Mouse (Mus musculus) left cerebral cortex, adult 2 months (tissue): ENCODE data around the gene Tmem106c. TPM values are rescaled to one million over a fixed set of nuclear protein-coding genes. Genes with fewer than 3 reads are reported as not detected.

Experiments used
- DNase-seq, 2 experiments: peaks; one replicate each; pipeline ENCODE4 v3.0.0; 2021 to 2022; ENCODE audit warnings: low spot score in 2 of 2, mixed read lengths in 1 of 2; ENCODE audit errors: extremely low spot score in 1 of 2
- H3K27ac ChIP-seq: fragments of 200-600 bp; 2 replicates; pipeline ENCODE4 v1.8.1; 2022
- H3K4me3 ChIP-seq: fragments of 200-600 bp; 2 replicates; pipeline ENCODE4 v1.8.1; 2022
- CTCF ChIP-seq: fragments of 200-600 bp; IDR thresholded peaks from 2 replicates; pipeline ENCODE4 v1.8.1; 2022; ENCODE audit warnings: antibody characterized with exemption, mild to moderate bottlenecking, moderate library complexity
- intact Hi-C: fragments of 180-260 bp; cut with DNase I; formaldehyde crosslinking; loops from one replicate; pipeline ENCODE4 v1.15.1; 2025
- total RNA-seq, 2 experiments: library from RNA; stranded (reverse); gene quantifications; 2 replicates each; pipeline ENCODE4 v1.2.3; 2021

The Tmem106c gene
- total RNA-seq, 2 experiments from 2014 or later: 26.6 to 31.7 TPM

DNA sequence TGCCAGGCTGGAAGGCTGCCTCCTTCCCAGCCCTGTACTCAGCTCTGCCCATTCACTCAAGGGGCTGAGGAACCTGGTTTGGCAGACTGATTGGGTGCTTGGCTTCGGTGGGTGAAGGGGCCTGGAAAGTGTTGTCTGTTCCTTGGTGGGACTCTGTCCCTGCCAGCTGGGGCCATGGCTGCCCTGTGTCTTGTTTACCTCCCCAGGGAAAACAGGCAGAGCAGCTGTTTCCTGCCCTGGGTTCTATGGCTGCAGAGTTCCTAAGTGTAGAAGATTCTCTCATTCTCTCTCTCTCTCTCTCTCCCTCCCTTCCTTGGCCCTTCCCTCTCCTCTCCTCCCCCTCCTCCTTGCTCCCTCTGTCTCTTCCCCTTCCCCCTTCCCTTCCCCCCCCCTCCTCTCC, 8.7 kb upstream of the Tmem106c start:
- TF ChIP-seq CTCF: no peak
- intact Hi-C loops: no loop called here
- DNase-seq: no peak
- no peak overlapping the region for H3K27ac ChIP-seq
- no peak overlapping the region for H3K4me3 ChIP-seq

DNA sequence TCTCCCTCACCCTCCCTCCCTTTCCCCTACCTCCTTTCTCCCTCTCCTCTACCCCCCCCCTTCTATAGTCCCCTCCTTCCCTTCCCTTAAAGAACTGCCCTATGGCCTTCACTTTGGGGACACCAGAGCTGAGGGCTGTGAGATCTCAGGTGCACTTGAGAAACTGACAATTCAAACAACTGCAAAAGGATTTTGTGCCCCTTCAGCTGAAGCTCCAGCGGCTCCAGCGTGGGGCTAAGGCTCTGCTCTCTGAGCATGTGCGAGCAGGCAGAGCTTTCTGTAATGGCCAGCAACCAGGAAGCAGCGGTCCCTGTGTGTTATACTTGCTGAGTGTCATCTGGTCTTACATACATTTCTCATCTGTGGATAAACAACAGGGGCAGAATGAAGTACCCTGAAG, 8.3 kb upstream of the Tmem106c start:
- Histone ChIP-seq H3K4me3 (no peak overlapping the region), H3K27ac (no peak overlapping the region)
- no peak for DNase-seq
- intact Hi-C loops: no loop called here
- TF ChIP-seq CTCF: no peak

DNA sequence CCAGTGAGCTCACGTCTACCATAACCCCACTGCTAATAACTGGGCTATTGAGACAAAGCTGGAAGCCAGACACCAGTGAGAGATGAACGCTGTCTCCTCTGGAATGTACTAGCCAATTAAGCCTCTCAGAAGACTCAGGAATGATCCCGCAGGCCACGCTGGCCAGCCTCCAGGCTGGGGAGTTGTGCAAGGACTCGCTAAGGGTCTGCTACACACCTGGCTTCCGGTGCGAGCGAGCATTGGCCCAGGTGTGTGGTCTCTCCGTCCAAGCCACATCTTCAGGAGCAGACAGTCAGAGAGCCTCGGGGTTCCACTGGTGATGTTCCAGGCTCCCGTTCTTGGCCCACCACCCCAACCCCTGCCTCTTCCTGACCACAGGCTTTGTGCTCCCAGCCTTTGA, 7.6 kb upstream of the Tmem106c start:
- intact Hi-C loops: no loop called here
- Histone ChIP-seq H3K27ac (no peak overlapping the region), H3K4me3 (no peak overlapping the region)
- DNase-seq: no peak
- TF ChIP-seq CTCF: no peak

DNA sequence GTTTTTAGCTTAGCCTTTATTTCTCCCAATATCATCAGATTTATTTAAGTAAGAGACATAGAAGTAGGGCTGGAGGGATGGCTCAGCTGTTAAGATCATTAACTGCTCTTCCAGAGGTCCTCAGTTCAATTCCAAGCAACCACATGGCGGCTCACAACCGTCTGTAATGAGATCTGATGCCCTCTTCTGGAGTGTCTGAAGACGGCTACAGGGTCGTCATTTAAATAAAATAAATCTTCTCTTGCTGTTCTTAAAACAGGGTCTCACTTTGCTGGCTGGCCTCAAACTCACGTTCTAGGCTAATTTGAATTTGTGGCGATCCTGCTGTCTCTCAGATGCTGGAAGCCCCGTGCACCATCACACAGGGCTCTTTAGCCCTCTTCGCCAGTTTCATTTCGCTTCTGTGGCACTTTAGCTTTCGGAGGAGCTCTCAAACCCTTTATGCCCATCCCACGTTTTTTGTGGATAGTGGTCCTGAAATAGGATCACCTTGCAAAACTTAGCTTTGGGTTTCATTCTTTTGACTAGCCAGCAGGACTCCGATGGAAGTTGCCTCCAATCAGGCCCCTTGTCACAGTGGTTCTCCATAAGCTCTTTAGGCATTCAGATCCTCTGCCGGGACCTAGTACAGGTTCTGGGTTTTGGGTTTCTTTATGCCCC, 541 bp upstream of the Tmem106c start:
- TF ChIP-seq CTCF: peak; percentile 25
- intact Hi-C loops: loop anchor here (5.0 kb wide), 1 partner anchor 209 kb away; no protein-coding TSS in a partner anchor
- peak overlapping the region; percentile 79 for H3K27ac ChIP-seq
- DNase-seq: no peak
- H3K4me3 ChIP-seq: peak overlapping the region; percentile 92

DNA sequence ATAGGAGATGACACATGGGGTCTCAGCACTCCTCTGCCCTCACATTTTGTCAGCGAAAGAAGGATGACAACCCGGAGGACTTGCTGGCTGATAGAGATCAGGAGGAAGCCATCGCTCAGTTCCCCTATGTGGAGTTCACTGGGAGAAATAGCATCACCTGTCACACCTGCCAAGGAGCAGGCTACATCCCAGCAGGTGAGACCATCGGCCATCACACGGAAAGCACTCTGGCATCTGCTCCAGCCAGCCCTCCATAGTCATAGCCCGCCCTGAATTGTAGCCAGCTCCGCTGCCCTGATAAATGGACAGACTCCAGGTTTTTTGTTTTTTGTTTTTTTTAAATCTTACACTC, 812 bp downstream of the Tmem106c start:
- DNase-seq: no peak

DNA sequence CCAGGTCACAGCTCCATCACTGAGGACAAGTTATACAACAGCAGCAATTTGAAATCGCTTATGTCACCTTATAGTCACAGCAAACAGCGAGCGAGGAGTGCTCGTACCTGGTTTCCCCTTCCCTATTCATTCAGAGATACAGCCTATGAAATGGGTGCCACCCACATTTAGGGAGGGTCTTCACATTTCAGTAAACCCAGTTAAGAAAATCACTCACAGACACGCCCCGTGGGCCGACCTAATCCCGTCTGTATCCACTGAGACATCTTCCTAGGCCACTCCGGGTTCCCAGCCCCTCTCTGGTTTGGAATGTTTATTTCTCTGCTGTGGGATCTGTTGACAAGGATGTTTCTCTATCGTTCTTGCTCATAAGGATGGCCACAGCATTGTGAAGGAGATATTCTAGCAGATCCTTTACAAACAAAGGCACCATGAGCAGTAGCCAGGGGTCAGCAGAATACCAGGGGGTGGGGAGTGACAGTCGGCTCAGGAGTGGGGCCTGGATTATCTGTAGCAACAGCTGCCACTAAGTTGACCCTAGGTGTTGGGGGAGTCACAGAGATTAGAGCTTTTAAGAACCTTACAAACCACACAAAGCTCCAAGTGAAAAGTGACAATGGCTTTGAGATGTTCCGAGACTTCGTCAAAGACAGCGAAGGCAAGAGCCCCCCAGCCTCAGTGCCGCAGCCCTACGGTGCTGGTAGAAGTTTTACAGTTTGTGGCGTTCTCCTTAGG, 1.5 kb downstream of the Tmem106c start:
- H3K4me3 ChIP-seq: no peak overlapping the region
- H3K27ac ChIP-seq: no peak overlapping the region
- DNase-seq: no peak
- intact Hi-C loops: no loop called here
- TF ChIP-seq CTCF: no peak

More for the DNA sequence above, 812 bp downstream of the Tmem106c start:
- H3K4me3 ChIP-seq: peak overlapping the region; percentile 92
- intact Hi-C loops: loop anchor here (5.0 kb wide), 1 partner anchor 207 kb away; no protein-coding TSS in a partner anchor
- TF ChIP-seq CTCF: no peak
- peak overlapping the region; percentile 93 for H3K27ac ChIP-seq

DNA sequence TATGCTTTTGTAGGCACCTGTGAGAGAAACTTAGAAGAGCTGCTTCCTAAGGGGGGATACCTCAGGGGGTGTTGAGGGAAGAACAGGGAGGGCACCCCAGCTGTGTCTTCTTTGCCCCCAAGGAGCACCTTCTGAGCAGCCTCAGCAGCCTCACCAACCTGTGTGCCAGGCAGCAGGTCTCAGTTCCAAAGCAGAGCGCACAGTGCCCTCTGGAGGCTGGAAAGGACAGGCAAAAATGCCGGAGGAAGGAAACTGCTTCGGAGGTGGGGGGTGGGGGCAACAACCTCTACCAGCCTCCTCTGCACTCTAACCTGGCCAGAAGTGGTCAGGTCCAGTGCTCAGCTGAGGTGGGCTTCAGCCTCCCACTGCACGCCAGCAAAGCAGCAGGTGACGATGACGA, 6.3 kb downstream of the Tmem106c start:
- DNase-seq: peak in 1 of 2 experiments; percentile 34
- TF ChIP-seq CTCF: peak; percentile 61
- Histone ChIP-seq H3K27ac (no peak overlapping the region), H3K4me3 (no peak overlapping the region)
- intact Hi-C loops: loop anchor here (5.0 kb wide), 1 partner anchor 72 kb away; no protein-coding TSS in a partner anchor

DNA sequence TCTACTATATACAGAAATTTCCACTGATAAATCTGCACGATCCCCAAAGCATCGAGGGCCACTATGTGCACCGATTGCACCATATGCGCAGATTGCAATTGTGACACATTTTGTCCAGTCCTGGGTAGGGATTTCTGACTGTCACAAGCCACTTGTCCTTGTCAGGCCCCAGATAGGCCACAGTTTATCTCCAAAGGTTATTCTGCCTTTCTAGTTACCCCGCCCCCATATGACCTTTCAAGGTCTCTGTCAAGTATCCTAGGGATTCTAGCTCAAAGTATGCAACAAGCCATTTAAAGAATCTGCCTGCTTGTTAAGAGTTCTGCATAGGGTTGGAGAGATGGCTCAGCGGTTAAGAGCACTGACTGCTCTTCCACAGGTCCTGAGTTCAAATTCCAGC, 8.6 kb downstream of the Tmem106c start:
- intact Hi-C loops: loop anchor here (5.0 kb wide), 1 partner anchor 70 kb away; no protein-coding TSS in a partner anchor
- Histone ChIP-seq H3K27ac (no peak overlapping the region), H3K4me3 (no peak overlapping the region)
- no peak for TF ChIP-seq CTCF
- DNase-seq: no peak

DNA sequence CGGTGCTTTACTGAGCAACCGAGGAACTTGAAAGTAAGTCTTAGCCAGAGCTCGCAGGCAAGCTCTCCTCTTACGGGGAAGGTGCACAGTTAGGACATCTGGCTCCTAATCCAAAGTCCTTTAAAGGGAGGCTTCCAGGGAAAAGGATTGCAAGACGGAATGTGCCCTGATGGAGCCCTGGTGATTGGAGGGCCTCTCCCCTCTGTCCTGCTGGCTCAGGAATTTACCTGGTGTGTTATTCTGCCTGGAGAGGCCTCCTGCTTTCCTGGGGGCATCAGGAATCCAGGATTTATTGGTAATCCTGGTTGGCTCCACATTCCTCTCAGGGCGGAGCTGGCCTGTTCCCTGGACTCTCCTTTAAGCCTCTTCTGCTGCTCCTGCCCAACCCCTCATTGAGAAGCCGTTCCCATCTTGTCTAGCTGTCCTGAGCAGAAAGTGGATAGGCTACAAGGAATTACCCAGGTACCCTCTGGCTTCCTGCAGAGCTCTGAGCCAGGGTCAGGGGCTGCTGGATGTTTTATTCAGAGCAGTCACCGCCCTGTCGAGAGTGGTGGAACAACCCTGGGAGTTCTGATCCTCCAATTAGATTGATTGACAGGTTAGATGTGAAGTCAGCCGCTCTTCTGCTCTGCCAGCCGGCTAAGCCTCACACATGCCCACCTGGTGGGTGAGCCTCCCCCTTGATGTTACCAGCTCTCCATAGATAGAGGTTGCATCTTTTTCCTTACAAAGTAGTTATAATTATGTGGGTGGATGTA, 9.4 kb downstream of the Tmem106c start:
- no peak for DNase-seq
- Histone ChIP-seq H3K4me3 (no peak overlapping the region), H3K27ac (no peak overlapping the region)
- TF ChIP-seq CTCF: no peak
- intact Hi-C loops: loop anchor here (5.0 kb wide), 1 partner anchor 69 kb away; no protein-coding TSS in a partner anchor

DNA sequence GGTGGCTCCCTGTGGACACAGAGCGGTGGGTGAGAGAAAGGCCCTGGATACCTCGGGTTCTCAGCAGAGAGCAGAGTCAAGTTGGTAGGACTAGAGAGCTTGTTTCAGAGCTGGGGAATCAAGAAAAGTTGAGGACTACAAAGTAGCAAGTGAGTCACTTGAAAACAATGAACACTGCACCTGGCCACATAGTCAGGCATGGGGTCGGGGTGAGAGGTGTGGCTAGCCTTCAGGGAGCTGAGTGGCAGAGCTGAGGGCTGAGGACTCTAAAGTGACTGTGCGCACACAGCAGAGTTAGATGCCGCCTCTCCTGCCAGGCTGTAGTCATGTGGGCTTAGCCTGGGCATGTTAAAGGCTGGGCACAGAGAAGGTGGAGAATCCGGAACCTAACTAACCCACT, 17.6 kb downstream of the Tmem106c start:
- Histone ChIP-seq H3K4me3 (no peak overlapping the region), H3K27ac (no peak overlapping the region)
- no peak for TF ChIP-seq CTCF
- intact Hi-C loops: no loop called here
- DNase-seq: no peak

DNA sequence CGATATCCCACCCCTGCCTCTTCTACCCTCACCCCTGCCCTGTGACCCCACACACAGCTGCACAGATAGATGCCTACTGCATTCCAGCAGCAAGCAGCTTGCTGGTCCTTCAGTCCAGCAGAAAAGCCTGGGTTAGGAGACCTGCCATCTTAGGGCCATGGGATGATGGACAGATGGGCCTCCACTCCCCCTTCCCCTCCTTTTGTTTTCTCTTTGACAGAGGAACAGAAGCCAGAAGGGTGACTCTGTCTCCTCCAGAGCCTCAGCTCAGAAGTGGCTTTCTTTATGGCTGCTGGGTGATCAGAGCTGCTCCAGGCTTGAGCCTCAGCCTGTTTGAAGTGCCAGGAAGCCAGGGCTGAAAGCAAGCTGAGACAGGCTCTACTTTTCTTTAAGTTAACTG, 25.5 kb downstream of the Tmem106c start:
- Histone ChIP-seq H3K27ac (no peak overlapping the region), H3K4me3 (no peak overlapping the region)
- TF ChIP-seq CTCF: no peak
- intact Hi-C loops: no loop called here
- DNase-seq: no peak

DNA sequence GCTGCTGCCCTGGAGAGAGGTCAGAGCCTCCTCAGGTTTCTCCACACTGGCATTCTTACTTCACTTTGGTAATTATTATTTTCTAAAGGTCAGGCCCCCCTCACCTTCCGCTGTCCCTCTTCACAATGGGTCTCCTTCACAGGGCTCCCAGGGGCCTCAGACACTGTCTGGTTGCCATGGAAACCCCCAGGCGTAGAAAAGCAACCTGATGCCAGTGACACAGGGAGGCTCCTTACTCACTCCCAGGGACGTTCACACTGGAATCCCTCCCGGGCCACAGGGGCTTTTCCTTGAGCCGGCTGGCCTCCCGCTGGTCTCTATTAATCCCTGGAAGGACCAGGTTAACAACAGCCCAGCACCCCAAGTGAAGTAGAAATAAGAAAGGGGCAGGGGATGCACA, 26.1 kb downstream of the Tmem106c start:
- H3K27ac ChIP-seq: no peak overlapping the region
- no peak for DNase-seq
- intact Hi-C loops: no loop called here
- no peak overlapping the region for H3K4me3 ChIP-seq
- TF ChIP-seq CTCF: no peak
